Mouse (Mus musculus): ENCODE data around the gene Slc8a1. TPM values are rescaled to one million over a fixed set of nuclear protein-coding genes. Genes with fewer than 3 reads are reported as not detected.

Slc8a1 gene
- polyA plus RNA-seq, 1 experiment from 2014 or later = 5.1 TPM

DNA sequence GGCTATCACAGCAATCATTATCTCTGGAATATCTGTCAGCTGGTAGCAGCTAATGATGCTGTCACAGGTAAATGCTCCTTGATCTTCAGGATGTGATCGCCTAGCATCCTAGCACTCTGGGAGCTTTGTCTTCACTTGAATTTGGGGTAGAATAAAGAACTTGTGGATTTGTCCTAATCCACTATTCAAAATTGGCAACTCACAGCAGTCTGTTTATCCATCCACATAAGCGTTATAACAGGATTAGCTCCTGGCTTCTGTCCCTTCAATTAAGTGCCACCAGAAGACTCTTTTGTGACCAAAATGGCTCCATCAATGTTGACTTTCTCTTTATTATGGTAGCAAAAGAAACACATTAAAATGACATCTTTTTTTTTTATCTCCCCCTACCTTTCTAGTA is 214.2 kb downstream of the Slc8a1 start:
- Histone ChIP-seq H3K36me3 (no peaks in the 10 kb centered on the region), H3K4me2 (replicated peaks) (no peak overlapping the region), H3K4me1 (peaks cover 6% of the 10 kb centered on the region; the same call in 1 of the 2 replicates), H3K9me3 (no peaks in the 10 kb centered on the region), H3K4me3 (no peak overlapping the region), H3K27me3 (peaks cover 57% of the 10 kb centered on the region), H3K27ac (replicated peaks) (no peak overlapping the region), H3K9ac (replicated peaks) (no peak overlapping the region)
- 11% methylated on average over 2 of the region's 2 CpGs for WGBS
- 0 out of 2 replicates have a peak, but pooled peaks have one; percentile 56 for ATAC-seq (ENCODE audit: low FRiP score, low read depth)

DNA sequence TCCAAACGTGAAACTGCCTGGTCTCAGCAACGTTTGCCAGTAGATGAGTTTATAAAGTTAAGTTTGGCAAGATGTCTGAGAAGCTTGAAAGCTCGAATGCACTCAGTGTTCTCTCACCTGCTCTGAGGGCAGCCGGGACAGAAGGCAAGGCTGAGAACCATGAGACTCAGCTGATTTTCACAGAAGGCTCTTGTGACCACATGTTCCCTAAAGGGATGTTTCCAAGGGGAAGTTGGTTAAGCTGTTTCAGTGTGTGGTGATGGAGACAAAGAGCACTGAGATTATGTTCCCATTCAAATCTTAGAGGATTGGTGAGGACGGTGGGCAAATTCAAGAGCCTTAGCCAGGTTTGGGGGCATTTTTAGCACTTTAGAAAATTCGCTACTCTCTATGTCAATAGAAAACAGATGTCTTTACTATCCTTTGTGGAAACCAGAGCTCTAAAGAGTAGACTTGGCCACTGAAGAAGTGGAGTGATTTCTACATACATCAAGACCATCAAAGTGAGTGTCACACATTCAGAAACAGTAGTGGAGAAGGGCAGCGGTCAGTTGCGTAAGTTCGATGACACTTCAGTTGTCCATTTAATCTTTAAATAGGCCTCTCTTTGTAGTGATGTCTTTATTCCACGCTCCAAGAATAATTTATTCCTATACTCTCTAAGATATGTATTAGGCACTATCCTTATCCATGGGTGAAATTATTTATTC is 219.7 kb downstream of the Slc8a1 start:
- H3K4me3 ChIP-seq = no peak overlapping the region
- no peak overlapping the region for H3K9ac ChIP-seq (replicated peaks)
- no peaks in the 10 kb centered on the region; the same call in 1 of the 2 replicates for H3K4me1 ChIP-seq
- no peaks in the 10 kb centered on the region for H3K36me3 ChIP-seq
- H3K27me3 ChIP-seq = peaks cover 58% of the 10 kb centered on the region
- no peaks in the 10 kb centered on the region for H3K9me3 ChIP-seq
- no peak for ATAC-seq (ENCODE audit: low FRiP score, low read depth)
- H3K4me2 ChIP-seq (replicated peaks) = no peak overlapping the region
- WGBS = 85% methylated on average over 10 of the region's 10 CpGs
- H3K27ac ChIP-seq (replicated peaks) = no peak overlapping the region

DNA sequence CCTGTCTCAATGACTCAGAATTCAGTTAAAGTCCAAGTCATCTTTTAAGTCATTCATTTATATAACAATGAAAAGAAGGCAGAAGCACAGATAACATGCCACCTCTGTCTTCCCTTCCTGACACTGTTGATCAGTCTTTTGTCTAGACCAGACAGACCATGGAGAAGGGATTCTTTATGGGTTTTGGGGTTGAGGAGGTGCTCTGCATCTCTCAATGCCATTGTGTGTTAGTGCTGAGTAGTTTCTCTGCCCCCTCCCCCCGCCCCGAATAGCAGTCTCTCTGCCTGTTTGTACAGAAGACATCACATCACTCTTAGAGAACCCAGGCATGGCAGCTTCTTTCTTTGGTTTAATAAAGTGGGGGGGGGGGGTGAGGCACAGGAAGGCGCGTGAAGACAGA is 222.0 kb downstream of the Slc8a1 start:
- Histone ChIP-seq H3K27me3 (peaks cover 50% of the 10 kb centered on the region), H3K4me1 (no peaks in the 10 kb centered on the region), H3K27ac (replicated peaks) (no peak overlapping the region), H3K4me3 (no peak overlapping the region), H3K4me2 (replicated peaks) (no peak overlapping the region), H3K36me3 (no peaks in the 10 kb centered on the region), H3K9me3 (no peaks in the 10 kb centered on the region), H3K9ac (replicated peaks) (no peak overlapping the region)
- ATAC-seq (ENCODE audit: low FRiP score, low read depth) = no peak
- WGBS = 43% methylated on average over 4 of the region's 4 CpGs

DNA sequence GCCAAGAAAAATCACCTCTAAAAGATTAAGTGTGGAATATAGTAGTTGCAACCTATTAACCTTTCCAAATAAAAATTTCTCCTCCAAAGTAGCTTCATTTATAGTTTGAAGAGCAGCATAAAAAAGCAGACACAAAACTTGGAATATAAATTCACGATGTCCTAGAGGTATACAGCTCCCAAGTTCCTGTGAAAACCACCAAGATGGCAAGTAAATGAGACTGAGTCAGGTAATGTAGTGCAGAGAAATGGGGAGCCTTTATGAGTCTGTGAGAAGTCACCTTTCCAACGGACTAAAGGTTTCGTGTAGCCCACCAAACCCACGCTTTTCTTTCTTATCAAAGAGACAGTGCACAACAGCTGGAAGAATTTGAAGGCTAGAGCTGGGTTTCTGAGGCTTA is 224.2 kb downstream of the Slc8a1 start:
- H3K27ac ChIP-seq (replicated peaks) = no peak overlapping the region
- no peaks in the 10 kb centered on the region for H3K36me3 ChIP-seq
- no peak for ATAC-seq (ENCODE audit: low FRiP score, low read depth)
- H3K9me3 ChIP-seq = no peaks in the 10 kb centered on the region
- WGBS = 81% methylated on average over 4 of the region's 4 CpGs
- peaks cover 41% of the 10 kb centered on the region for H3K27me3 ChIP-seq
- no peak overlapping the region for H3K4me3 ChIP-seq
- H3K4me2 ChIP-seq (replicated peaks) = no peak overlapping the region
- no peaks in the 10 kb centered on the region for H3K4me1 ChIP-seq
- no peak overlapping the region for H3K9ac ChIP-seq (replicated peaks)

DNA sequence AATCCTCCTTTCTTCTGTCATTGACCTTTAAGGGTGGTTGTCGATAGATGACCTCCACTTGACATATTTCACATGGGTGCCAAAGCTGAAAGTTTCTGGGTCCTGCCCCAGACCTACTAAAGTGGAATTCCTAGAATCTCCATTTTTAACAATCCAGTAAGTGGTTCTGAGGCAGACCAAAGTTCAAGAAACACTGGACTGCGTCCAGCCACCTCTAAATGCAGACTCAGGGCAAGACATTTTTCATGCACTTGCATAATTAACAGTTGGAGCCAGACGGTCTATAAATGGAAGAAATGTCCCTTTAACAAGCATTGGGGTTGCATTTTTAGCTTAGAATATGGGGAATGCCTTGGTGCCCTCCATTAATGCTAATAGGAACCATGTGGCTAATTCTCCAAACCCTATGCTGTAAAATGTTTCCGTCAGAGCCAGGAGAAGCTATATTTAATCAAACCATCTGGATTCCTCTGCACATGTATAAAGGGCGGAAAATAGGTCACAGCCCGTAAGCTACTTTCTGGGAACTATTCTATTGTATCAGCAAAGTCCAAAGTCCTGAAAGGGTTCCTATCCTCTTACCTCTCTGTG is 224.7 kb downstream of the Slc8a1 start:
- Histone ChIP-seq H3K27ac (replicated peaks) (no peak overlapping the region), H3K27me3 (peaks cover 38% of the 10 kb centered on the region), H3K4me1 (no peaks in the 10 kb centered on the region), H3K4me3 (no peak overlapping the region), H3K9ac (replicated peaks) (no peak overlapping the region), H3K4me2 (replicated peaks) (no peak overlapping the region), H3K9me3 (no peaks in the 10 kb centered on the region), H3K36me3 (no peaks in the 10 kb centered on the region)
- 44% methylated on average over 6 of the region's 6 CpGs for WGBS
- ATAC-seq (ENCODE audit: low FRiP score, low read depth) = no peak

DNA sequence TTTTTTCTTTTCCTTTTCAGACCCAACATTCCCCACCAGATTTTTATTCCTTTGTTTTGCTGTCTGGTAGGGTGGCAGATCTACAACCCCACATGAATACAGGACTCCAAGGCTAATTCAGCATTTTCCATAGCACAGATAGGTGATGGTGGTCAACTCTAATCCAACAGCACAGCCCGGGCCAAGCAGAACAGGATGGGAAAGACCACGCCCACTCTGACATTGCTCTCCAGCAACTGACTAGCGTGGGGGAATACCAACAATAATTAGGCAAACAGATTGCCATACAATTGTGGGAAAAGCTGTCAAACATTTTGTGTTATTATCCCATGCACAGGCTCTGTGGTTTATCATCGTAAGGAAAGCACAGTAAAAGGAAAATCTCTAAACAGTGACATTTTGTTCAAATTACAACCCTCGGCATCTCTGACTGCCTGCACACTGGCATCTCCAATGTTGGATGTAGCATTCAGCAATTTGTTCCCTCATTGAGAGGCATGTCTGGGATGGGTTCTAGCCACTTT is 233.0 kb downstream of the Slc8a1 start:
- H3K36me3 ChIP-seq = no peaks in the 10 kb centered on the region
- H3K27ac ChIP-seq (replicated peaks) = no peak overlapping the region
- H3K9me3 ChIP-seq = no peaks in the 10 kb centered on the region
- H3K27me3 ChIP-seq = peaks cover 9% of the 10 kb centered on the region
- H3K4me1 ChIP-seq = peaks cover 7% of the 10 kb centered on the region; the same call in 1 of the 2 replicates
- no peak for ATAC-seq (ENCODE audit: low FRiP score, low read depth)
- WGBS = 78% methylated on average over 5 of the region's 5 CpGs
- H3K4me2 ChIP-seq (replicated peaks) = no peak overlapping the region
- H3K4me3 ChIP-seq = no peak overlapping the region
- H3K9ac ChIP-seq (replicated peaks) = no peak overlapping the region

DNA sequence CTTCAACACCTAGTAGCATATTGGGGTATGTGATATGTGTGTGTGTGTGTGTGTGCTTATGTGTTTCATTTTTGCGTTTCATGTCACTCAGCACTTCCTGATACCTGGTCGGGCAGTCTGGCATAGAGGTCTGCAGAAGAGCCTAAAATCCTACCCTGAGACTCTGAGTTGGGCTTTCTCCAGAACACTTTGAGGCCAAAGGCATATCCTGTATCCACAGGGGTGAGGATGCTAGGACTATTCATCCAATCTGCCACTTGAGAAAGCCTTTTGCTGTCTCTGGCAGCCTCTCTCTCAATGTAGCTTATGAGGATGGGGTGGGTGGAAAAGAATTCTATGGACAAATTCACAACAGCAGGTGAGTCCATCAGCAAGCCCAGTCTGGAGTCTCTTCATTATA is 234.1 kb downstream of the Slc8a1 start:
- H3K9me3 ChIP-seq = no peaks in the 10 kb centered on the region
- peaks cover 7% of the 10 kb centered on the region; the same call in 1 of the 2 replicates for H3K4me1 ChIP-seq
- WGBS = 88% methylated on average over 2 of the region's 2 CpGs
- no peak for ATAC-seq (ENCODE audit: low FRiP score, low read depth)
- peaks cover 9% of the 10 kb centered on the region for H3K27me3 ChIP-seq
- no peak overlapping the region for H3K9ac ChIP-seq (replicated peaks)
- no peak overlapping the region for H3K4me2 ChIP-seq (replicated peaks)
- no peak overlapping the region for H3K27ac ChIP-seq (replicated peaks)
- no peaks in the 10 kb centered on the region for H3K36me3 ChIP-seq
- H3K4me3 ChIP-seq = no peak overlapping the region

DNA sequence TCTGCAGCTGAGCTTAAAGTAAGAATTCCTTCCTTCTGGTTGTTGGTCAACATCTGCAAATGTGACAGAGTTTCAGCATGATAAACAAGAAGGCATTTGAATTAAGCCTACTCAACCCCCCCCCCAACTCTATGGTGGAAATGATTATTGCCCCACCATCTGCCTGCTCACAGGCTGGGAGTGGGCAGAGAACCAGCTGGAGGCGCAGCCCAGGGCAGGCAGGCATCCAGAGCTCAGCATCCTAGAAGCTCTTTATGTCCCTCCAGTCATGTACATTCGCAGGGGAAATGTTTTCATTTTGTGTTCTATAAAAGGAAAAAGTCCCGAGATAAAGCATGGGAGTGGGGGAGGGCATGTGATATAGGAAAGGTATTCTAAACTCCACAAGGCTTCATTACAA is 235.4 kb downstream of the Slc8a1 start:
- peaks cover 9% of the 10 kb centered on the region for H3K27me3 ChIP-seq
- H3K27ac ChIP-seq (replicated peaks) = no peak overlapping the region
- no peak overlapping the region for H3K4me2 ChIP-seq (replicated peaks)
- no peaks in the 10 kb centered on the region for H3K36me3 ChIP-seq
- no peak overlapping the region for H3K4me3 ChIP-seq
- H3K9me3 ChIP-seq = no peaks in the 10 kb centered on the region
- no peak for ATAC-seq (ENCODE audit: low FRiP score, low read depth)
- 84% methylated on average over 3 of the region's 3 CpGs for WGBS
- peaks cover 7% of the 10 kb centered on the region; the same call in 1 of the 2 replicates for H3K4me1 ChIP-seq
- H3K9ac ChIP-seq (replicated peaks) = no peak overlapping the region

DNA sequence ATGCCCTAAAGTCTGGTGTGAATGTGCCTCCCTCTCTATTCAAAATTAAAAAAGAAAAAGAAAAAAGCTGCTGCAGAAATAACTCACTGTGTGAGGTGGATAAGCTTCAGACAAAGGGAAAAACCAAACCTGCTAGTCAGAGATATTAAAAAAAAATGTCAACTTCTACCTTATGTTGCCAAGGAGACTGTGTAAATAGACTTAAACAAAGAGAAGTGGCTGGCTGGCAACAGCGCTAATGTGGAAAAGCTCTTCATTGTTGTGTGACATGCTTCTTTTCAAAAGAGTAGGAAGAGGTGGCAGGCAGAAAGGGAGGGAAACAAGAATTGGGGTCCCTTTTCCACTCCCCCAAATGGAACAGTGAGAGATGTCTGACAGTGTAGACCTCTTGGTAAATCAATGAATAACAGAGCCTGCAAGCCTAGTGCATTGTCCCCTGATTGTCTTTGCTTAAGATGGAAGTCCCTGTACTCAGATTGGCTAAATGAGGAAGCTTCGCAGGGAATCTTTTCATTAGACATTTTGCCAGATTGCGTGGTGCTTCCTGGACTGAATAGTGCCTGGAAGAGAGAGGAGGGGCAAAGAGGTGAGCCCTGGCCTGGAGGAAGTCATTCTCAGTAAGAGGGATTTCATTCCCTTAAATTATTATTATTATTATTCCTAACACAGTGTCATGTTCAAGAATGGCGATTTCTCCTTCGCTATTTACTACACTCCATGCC is 237.3 kb downstream of the Slc8a1 start:
- Histone ChIP-seq H3K4me1 (peaks cover 7% of the 10 kb centered on the region; the same call in 1 of the 2 replicates), H3K9me3 (no peaks in the 10 kb centered on the region), H3K27me3 (peaks cover 9% of the 10 kb centered on the region), H3K27ac (replicated peaks) (no peak overlapping the region), H3K4me2 (replicated peaks) (no peak overlapping the region), H3K9ac (replicated peaks) (no peak overlapping the region), H3K4me3 (no peak overlapping the region), H3K36me3 (no peaks in the 10 kb centered on the region)
- ATAC-seq (ENCODE audit: low FRiP score, low read depth) = peak; percentile 54
- WGBS = 46% methylated on average over 5 of the region's 5 CpGs

DNA sequence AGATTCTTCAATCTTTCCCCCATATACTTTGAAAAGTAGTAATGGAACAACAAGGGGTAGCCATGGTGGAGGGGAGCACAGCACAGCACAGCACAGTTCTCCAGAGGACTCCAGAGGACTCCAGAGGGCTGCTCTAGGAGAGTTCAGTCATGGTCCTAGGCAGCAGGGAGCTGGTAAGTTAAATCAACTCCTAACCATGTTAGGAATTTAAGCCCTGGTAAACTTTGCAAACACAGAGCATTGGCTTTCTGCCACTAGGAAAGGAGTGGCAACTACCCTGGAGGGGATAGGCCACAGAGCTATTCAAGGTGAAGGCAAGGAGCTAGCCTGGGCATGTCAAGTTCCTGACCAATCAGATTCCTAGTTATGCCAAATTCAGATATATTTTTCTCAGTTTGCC is 240.3 kb downstream of the Slc8a1 start:
- Histone ChIP-seq H3K36me3 (no peaks in the 10 kb centered on the region), H3K9ac (replicated peaks) (no peak overlapping the region), H3K4me3 (no peak overlapping the region), H3K4me2 (replicated peaks) (no peak overlapping the region), H3K27ac (replicated peaks) (no peak overlapping the region), H3K27me3 (peaks cover 4% of the 10 kb centered on the region), H3K4me1 (peaks cover 7% of the 10 kb centered on the region; the same call in 1 of the 2 replicates), H3K9me3 (no peaks in the 10 kb centered on the region)
- ATAC-seq (ENCODE audit: low FRiP score, low read depth) = no peak

DNA sequence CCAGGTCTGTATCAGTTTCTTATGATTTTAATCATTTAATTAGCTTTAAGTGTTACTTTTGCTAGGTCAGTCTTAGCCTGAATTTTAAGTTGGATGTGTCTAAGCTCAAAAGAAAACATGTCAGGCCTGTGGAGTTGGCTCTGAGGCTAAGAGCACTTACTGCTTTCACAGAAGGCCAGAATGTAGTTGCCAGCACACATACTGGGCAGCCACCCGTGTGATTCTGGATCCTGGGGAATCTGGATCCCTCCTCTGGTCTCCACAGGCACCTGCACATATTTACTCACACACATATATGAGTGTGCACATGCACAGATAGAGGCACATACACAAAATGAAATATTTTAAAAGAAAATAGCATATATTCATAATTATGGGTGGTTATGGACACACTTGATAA is 241.6 kb downstream of the Slc8a1 start:
- Histone ChIP-seq H3K4me3 (no peak overlapping the region), H3K4me1 (peaks cover 7% of the 10 kb centered on the region; the same call in 1 of the 2 replicates), H3K9me3 (no peaks in the 10 kb centered on the region), H3K4me2 (replicated peaks) (no peak overlapping the region), H3K27me3 (no peaks in the 10 kb centered on the region; the same call in 1 of the 2 replicates), H3K36me3 (no peaks in the 10 kb centered on the region), H3K9ac (replicated peaks) (no peak overlapping the region), H3K27ac (replicated peaks) (no peak overlapping the region)
- ATAC-seq (ENCODE audit: low FRiP score, low read depth) = no peak
- WGBS = 76% methylated on average over 1 of the region's 1 CpGs

Data from midbrain, embryonic 12.5 days (tissue).